Mouse (Mus musculus): ENCODE results near the gene Prss53. TPM values are rescaled to one million over a fixed set of nuclear protein-coding genes. Genes with fewer than 3 reads are reported as not detected.

Prss53 gene
- total RNA-seq (2017), result 0.27 TPM in 1 of 2 replicates, not detected in the other

DNA sequence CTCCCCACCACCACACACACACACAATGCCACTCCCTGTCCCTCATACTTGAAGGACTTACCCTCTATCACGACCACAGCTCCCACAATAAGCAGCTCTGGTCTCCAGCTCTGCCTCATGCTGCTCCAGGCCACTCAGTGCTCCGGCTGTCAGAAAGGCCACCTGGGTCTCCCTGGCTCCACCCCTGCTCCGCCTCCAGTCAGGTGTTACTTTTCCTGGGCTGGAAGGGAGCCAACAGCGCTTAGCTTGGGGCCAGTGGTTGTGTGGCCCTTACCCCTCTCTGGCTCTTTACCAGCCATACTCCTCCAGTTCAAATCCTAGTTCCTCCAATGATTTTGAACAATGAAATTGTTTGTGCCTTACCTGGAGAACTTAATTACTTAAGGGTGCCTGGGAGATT, at the start of gene Prss53:
TSS of gene Prss53 (minus strand) at position 173 of the 400 bp plus-strand sequence.
- no peak for ATAC-seq (replicated peaks; ENCODE audit: low read depth, poor library complexity, severe bottlenecking)

DNA sequence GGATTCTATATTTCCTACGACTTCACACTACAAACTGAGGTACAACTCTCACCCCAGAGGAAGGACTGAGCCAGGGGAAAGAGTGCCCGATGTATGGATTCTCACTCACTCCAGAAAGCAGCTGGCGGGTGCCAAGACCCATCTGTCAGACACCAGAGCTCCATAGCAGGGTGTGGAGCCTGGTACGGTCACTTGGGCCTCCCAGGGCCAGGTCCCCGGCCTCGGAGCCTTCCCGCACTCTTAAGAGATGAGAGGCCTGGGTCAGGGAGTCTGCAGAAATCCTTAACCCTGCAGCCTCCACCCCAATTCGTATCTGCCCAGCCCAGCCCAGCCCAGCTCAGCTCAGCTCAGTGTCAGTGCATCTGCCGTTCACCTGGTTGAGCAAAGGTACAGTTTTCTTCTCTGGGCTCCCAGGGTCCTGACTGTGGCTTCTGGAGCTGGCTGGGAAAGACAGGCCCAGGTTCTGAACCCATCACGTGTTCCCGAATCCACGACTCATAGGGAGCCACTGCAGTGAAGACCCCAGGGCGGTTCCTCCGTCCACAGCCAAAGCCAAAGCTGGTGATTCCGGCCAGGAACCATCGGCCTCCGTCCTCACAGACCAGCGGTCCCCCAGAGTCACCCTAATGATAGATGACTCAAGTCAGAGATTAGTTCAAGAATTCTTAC, 45.6 kb upstream of the Prss53 start:
- ATAC-seq (replicated peaks; ENCODE audit: low read depth, poor library complexity, severe bottlenecking), result no peak

DNA sequence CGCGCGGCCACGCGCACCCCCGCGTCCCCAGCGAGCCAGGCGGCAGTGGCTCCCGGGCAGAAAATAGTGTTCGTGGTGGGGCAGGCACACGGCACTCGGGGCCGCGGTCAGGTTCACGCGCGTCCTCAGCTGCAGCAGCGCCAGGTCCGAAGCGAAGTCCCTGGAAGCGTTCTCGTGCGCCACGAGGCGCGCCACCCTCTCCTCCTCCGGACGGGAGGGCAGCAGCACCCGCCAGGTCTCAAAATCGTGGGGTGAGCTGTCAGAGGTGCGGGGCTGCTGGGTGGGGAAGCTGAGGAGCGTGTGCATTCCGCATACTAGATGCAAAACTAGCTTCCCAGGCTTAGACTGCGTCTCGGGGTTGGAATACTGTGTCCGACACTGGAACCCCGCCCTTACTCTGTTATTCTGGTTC, 45.0 kb upstream of the Prss53 start:
- no peak for ATAC-seq (replicated peaks; ENCODE audit: low read depth, poor library complexity, severe bottlenecking)

DNA sequence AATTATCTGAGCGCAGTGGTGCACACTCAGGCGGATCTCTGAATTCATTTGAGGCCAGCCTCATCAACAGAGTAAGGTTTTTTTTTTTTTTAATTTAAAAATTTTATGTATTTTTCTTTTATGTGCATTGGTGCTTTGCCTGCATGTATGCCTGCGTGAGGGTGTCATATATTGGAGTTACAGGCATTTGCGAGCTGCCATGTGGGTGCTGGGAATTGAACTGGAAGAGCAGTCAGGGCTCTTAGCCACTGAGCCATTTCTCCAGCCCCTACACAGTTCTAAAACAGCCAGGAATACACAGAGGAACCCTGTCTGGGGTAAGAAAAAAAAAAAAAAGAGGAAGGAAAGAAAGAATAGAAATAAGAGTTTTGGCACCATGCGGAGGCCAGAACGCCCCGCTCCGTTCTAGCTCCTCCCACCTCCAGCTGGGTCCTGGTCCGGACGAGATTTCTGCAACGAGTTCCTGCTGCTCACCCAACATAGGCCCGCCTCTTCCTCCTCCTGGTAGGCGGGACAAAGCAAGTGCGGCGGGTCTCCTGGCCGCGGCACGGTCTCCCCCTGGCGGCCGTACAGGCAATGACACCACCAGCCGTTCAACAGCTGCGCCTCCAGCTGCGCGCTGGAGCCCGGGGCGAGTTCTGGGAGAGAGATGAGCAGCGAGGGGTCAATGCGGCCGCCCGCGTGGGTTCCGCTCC, 44.4 kb upstream of the Prss53 start:
- peak; percentile 98 for ATAC-seq (replicated peaks; ENCODE audit: low read depth, poor library complexity, severe bottlenecking)

DNA sequence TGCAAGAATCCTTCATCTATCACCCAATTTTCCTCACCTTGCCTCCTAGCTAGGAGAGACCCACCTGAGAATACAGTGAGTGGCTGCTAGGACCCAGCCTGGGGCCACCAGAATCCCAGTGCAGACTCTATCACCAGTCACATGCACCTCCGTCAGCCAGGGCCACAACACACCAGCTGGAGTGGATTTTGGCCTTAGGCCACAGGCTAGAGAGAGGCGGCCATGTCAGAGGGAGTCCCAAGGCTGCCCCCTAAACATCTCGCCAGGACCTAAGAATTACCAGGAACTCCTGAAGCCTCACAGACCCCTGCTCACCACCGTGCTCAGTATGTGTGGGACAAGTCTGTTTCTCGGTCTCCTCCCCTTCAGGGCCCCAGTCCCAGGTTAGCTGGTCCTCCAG, 43.3 kb upstream of the Prss53 start:
- no peak for ATAC-seq (replicated peaks; ENCODE audit: low read depth, poor library complexity, severe bottlenecking)

DNA sequence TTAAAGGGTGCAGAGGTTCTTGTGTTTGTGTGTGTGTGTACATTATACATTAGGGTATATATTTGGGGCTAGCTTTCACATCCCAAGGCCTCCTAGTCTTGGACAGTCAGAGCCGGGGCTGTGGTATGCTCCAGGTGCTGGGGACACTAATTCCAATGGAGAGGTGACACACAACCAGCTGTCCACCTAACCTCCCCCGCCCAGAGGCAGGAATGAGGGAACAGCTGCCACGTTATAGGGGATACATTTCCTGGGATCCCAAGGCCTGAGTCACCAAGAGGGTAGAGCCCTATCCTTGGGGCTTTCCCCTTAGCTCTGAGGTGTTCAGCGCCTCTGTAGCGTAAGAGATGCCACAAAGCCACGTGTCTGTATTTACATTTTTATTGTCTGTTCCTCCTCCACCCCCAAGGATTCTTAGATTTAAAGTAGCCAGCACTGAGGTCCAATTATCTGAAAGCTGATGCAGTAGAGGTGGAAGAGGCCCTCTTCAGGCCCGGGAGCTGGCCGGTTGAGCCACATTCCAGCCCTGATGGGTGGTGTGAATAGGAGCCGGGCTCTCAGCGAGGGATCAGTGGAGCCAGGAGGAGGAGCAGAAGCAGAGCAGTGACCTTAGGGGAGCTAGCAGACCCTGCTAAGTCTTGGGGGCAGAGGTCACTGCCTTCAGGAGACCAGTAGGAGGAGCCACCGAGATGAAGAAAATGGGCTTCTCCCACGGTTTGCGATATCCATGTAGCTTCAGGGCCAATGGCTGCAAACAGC, 41.7 kb upstream of the Prss53 start:
- ATAC-seq (replicated peaks; ENCODE audit: low read depth, poor library complexity, severe bottlenecking), result no peak

DNA sequence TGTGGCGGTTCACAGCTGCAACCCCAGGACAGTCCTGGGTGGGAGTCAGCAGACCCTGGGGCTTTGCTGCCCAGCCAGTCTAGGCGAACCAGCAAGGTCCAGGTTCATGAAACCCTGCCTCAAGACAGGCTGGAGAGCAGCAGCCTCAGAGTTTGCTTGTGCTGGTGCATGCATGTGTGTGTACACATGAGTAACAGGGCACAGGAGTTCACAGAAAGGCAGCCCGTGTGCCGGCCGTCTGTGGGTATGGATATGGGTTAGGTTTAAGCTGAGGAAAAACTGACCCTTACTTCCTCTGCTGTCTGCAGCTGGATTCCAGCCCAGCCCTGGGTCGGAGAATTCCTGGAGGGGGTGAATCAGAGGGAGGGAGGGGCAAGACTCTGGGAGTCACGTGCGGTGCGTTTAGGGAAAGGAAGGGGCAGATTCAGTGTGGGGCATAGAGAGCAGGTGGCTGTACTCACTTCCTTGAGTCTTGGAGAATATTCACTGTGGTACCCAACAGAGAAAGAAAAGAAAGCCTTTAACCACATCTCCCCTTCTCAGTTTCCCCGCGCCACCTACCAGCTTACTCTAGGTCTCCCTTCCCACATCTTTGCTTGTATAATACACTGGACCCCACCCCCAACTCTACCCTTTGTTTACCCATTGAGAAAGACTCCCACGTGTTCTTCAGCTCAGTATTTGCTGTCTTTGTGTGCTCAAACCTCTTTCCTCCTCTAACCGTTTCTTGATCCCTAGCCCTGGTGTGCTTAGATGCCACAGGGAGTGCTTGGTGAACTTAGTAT, 40.8 kb upstream of the Prss53 start:
- ATAC-seq (replicated peaks; ENCODE audit: low read depth, poor library complexity, severe bottlenecking), result 0 out of 2 replicates have a peak, but pooled peaks have one; percentile 4

DNA sequence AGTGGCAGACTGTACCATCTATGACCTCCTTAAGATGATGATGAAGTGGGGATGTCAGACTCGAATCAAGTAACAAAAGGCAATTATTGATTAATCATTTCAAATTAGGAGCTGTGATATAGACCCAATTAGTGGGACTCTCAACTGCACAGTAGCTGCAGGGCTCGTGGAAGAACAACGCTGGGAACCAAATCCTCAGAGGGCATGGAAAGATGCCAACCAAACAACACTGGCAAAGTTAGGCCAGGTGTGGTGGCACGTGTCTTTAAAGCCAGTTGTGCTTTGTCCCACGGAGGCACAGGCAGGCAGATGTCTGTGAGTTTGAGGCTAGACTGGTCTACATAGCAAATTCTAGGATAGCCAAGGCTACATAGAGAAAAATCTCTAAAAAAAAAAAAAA, 39.9 kb upstream of the Prss53 start:
- no peak for ATAC-seq (replicated peaks; ENCODE audit: low read depth, poor library complexity, severe bottlenecking)

DNA sequence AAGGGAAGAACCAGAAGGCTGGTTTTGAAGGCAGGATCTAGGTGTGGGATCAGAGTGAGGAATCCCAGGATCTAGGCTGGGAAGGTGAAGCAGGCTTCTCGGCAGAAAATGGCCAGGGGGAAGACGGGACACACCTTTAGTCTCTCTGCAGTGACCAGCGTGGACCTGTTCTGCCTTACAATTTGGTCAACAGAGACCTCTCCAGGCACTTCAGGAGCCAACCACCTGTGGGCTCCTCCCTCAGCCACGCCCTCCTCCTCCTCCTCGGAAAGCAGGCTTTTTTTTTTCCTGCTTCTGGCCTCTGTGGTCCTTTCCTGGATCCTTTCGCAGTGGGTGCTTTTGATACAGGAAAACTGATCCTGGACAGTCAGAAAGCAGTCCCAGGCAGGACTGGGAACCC, 39.2 kb upstream of the Prss53 start, which contains the start of gene Prss8:
TSS of gene Prss8 (minus strand) at position 182 of the 400 bp plus-strand sequence.
- no peak for ATAC-seq (replicated peaks; ENCODE audit: low read depth, poor library complexity, severe bottlenecking)

DNA sequence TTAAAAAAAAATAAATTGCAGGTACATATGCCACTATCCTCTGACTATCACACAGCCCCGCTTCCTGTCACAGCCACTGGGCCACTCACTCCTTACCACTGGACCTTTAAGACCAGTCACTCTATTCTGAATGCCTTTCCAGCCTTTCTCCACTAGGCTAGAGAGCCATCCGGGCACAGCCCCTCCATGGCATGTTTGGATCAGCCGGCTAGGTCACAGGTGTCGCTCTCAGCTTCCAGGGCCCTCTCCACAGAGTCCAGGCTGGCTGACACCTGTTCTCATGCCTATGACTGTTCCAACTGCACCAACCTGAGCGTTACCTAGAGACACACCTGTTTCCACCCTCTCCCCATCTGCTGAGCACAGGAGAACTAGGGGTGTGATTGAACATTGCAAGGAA, 37.8 kb upstream of the Prss53 start:
- no peak for ATAC-seq (replicated peaks; ENCODE audit: low read depth, poor library complexity, severe bottlenecking)

DNA sequence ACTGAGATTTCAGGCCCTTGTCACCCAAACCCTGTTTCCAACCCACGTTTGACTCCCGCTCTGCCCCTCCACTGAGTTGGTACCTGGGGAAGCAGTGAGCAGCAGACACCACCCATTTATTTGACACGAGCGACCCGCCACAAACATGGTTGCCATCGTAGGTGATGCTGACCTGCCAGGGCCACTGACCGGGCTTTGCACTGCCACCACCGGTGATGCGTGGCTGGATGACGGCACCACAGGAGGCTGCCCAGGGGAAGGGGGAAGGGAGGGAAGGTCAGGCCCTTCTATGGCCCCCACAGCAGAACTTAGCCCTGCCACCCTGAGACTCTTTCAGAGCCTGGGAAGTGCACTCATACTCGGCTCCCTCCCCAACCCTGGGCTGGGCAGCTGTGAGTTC, 37.0 kb upstream of the Prss53 start:
- ATAC-seq (replicated peaks; ENCODE audit: low read depth, poor library complexity, severe bottlenecking), result no peak

DNA sequence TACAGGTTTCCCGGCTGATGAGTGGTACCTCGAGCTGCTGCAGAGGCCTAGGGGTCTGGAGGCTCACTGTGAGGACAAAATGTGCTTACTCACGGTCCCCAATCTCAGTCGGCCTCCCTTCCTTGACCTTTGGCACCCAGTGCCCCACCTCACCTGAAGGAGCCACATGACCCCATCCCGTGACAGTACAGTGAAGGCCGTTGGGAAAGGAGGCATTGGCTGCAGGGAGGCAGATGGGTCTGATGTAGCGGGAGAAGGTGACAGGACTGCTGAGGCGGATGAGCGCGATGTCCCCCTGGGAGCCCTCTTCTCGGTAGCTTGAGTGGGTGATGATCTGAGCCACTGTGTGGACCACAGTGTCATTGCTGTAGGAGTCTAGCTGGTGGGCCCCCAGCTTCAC, 36.1 kb upstream of the Prss53 start:
- no peak for ATAC-seq (replicated peaks; ENCODE audit: low read depth, poor library complexity, severe bottlenecking)

DNA sequence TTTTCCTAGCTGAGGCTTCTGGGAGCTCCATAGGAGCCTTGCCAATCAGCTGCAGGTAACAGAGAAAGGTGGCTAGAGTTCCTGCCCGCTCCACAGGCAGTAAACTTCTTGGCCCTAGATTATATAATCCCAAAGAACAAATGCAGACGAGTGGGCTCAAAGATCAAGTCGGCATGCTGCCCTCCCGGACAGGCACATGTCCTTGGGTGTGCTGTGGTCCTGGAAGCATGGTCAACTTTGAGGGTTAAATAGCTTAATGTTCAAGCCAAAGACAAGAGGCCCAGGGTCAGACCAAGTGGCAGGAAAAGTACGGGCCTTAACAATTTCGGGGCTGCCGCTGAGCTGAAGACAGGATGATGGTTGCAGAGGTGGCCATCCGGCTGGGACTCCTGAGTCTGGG, 35.3 kb upstream of the Prss53 start:
- ATAC-seq (replicated peaks; ENCODE audit: low read depth, poor library complexity, severe bottlenecking), result no peak

DNA sequence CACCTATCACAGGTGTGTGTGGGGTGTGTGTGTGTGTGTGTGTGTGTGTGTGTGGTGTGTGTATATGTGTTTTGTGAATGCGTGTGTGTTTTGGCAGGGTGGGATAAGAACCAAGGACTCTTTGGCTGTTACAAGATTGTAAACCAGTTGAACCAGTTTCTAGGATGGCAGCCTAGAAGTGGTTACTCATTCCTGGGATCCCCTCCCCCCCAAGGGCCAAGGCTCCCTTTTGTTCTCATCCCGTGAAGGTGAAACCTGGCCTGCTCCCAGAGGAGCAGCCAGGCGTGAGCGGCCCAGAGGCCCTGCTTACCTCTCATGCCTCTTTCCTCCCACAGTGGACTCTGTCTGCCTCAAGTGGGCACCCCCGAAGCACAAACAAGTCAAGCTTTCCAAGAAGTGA, 34.5 kb upstream of the Prss53 start:
- ATAC-seq (replicated peaks; ENCODE audit: low read depth, poor library complexity, severe bottlenecking), result no peak

DNA sequence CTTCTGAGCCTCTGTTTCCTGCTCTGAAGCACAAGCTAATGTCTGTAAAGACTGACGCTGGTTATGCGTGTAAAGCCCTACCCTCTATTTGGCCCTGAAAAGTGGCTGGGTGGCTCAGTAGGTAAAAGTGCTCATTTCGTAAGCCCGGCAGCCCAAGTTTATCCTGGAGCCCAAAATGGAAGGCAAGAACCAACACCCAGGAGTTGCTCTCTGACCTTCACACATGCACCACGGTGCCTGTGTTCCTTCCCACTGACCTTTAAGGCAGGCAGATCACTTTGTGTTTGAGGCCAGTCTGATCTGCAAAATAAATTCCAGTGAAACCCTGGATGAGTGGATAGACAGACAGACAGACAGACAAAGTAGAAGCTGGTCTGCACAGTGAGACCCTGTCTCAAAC, 32.9 kb upstream of the Prss53 start:
- no peak for ATAC-seq (replicated peaks; ENCODE audit: low read depth, poor library complexity, severe bottlenecking)

DNA sequence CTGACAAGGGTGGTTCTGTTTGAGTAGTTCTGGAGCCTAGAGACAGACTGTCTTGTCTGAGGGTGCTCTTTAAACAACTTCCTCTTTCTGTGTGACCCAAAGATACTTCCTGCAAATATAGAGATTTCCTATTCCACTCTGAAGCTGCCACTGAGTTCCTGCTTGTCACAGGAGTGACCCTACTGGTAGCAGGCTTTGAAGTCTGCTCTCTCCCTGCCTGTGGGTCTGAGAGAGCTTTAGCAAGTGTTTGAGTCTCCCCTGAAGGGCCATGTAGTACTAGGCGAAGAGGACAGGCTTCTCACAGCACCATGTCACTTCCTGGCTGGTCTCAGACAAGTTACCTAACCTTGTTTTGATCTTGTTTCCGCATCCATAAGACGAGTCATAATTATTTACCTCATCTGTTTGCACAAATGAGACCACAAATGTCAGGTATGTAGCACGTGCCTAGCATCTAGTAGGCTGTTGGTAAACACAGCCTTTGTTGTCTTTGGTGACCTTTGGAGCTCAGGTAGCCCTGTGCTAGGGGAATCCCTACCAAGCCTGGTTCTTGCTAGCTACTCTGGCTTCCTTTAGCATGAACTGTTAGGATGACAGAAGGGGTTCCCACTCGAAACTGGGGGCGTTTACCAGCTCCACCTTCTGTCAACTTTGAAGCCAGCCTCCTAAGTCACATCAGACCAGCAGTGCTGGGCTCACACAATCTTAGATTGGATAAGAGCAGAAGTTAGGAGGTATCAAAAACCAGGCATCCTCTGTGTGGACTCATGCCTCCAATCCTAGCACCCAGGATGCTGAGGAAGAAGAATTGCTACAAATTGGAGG, 31.9 kb upstream of the Prss53 start:
- ATAC-seq (replicated peaks; ENCODE audit: low read depth, poor library complexity, severe bottlenecking), result peak; percentile 73

DNA sequence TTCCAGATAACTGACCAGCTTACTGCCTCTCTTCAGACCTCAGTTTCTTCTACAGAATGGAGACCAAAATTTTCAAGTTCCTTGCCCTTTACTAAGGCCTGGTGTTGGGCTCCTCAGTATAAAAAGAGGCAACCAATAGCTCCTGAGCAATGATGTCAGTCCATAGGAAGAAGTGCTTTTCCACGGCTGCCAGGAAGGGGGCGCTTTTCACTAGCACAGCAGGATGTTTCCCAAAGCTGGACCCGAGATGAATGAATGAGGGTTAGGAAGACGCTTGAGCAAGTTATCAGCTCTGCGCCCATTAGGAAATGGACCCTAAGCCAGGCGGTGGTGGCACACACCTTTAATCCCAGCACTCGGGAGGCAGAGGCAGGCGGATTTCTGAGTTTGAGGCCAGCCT, 30.7 kb upstream of the Prss53 start:
- ATAC-seq (replicated peaks; ENCODE audit: low read depth, poor library complexity, severe bottlenecking), result no peak

DNA sequence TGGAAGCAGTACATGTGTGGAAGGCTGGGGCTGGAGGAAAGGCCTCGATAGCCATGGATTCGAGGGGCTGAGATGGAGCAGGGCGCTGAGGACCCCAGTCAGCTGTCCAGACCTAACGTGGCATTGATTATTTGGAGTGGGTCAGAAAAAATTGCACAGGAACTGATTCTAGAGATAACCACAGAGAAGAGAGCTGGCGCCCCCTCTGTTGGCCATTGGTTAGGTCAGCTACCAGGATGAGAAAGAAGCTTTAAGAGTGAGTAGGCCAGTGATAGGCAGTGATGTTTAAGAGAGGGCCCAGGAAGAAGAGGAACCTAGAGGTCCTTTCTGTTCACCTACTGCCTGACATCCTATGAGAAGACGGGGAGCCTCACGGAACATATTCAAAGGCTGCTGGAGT, 28.5 kb upstream of the Prss53 start:
- ATAC-seq (replicated peaks; ENCODE audit: low read depth, poor library complexity, severe bottlenecking), result peak; percentile 35

DNA sequence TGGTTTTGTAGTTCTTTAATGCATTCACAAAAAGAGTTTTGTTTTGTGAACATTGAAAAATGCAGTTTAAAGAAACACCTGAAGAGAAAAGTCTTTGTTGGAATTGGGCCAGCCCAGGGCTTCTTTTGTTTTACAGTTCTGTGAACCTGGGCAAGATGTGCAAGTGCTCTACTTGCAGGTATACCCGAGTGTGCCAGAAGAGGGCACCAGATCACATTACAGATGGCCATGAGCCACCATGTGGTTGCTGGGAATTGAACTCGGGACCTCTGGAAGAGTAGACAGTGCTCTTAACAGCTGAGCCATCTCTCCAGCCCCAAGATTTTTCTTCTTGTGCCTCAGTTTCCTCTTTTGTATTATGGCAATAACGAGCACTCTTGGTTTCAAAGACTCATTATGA, 27.4 kb upstream of the Prss53 start:
- no peak for ATAC-seq (replicated peaks; ENCODE audit: low read depth, poor library complexity, severe bottlenecking)

DNA sequence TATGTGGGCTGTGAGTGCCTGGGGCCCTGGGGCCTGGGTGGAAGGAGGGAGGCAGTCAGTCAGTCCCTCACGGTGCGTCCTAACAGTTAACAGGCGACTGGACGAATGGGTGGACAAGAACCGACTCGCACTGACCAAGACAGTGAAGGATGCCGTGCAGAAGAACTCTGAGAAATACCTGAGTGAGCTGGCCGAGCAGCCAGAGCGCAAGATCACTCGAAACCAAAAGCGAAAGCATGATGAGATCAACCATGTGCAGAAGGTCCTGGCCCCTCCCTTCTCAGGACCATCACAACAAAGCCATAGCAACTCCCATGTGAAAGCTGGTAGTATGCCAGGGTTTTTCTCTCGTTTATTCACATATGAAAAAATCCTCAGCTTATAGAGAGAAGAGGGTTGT, 24.5 kb upstream of the Prss53 start:
- no peak for ATAC-seq (replicated peaks; ENCODE audit: low read depth, poor library complexity, severe bottlenecking)
